Mouse (Mus musculus): ENCODE data around the gene Adamts13. TPM values are rescaled to one million over a fixed set of nuclear protein-coding genes. Genes with fewer than 3 reads are reported as not detected.
A peak's percentile ranks its signal among the peaks of the same experiment; 100 is the strongest.

Adamts13 gene
- total RNA-seq, 2 experiments from 2014 or later, result 1.8 to 2.3 TPM

DNA sequence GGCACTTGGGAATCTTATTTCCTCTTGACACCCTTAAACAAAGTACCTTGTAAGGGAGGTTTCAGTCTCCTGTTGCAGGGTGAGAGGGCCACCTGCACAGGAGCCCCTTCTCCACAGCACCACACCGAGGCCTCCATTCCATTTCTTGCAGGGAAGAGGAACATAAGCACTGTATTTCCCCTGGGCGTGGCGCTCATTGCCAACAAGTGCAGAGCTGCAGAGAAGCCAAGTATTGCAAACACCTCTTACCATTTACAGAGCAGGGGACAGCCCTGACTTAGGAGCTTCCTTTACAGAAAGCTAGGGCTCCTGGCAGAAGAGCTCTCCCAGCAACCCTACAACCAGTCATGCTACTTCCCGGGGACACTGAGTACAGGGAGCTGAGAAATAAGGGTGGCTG is 21.0 kb upstream of the Adamts13 start:
- DNase-seq (ENCODE audit: extremely low spot score in 1 of 2, low spot score in 2 of 2), result no peak
- intact Hi-C loops (cut with DNase I), result no loop called here
- H3K27ac ChIP-seq, result no peak overlapping the region
- H3K4me3 ChIP-seq, result no peak overlapping the region
- TF ChIP-seq CTCF (IDR thresholded peaks at IDR 0.05), result no peak

- H3K4me3 ChIP-seq, result no peak overlapping the region
- no peak overlapping the region for H3K27ac ChIP-seq
- intact Hi-C loops (cut with DNase I), result no loop called here
- no peak for TF ChIP-seq CTCF (IDR thresholded peaks at IDR 0.05)
- no peak for DNase-seq (ENCODE audit: extremely low spot score in 1 of 2, low spot score in 2 of 2)
Observed at GRCm38 (mm10) chr2:26952866-26953265, 20.4 kb upstream of the Adamts13 start.

- Histone ChIP-seq H3K4me3 (no peak overlapping the region), H3K27ac (no peak overlapping the region)
- intact Hi-C loops (cut with DNase I), result no loop called here
- no peak for TF ChIP-seq CTCF (IDR thresholded peaks at IDR 0.05)
- DNase-seq (ENCODE audit: extremely low spot score in 1 of 2, low spot score in 2 of 2), result no peak
Observed at GRCm38 (mm10) chr2:26954735-26955395, 18.4 kb upstream of the Adamts13 start.

- no peak for DNase-seq (ENCODE audit: extremely low spot score in 1 of 2, low spot score in 2 of 2)
- no peak for TF ChIP-seq CTCF (IDR thresholded peaks at IDR 0.05)
- Histone ChIP-seq H3K4me3 (no peak overlapping the region), H3K27ac (no peak overlapping the region)
- intact Hi-C loops (cut with DNase I), result no loop called here
Observed at GRCm38 (mm10) chr2:26956811-26957487, 16.3 kb upstream of the Adamts13 start.

DNA sequence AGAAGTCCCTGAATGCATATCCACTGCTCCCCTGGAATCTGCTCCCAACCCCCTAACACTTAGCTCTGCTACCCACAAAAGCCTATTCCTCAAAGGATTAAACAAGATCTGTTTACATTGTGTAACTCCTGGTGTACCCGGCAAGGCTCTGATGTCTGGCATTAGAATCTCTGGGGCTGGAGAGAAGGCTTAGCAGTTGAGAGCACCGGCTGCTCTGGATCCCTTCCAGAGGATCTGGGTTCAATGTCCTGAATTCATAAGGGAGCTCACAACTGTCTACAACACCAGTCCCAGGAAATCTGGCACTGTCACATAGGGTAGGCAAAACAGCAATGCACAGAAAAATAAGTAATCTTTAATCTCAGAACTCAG is 15.7 kb upstream of the Adamts13 start:
- Histone ChIP-seq H3K27ac (no peak overlapping the region), H3K4me3 (no peak overlapping the region)
- DNase-seq (ENCODE audit: extremely low spot score in 1 of 2, low spot score in 2 of 2), result no peak
- intact Hi-C loops (cut with DNase I), result no loop called here
- no peak for TF ChIP-seq CTCF (IDR thresholded peaks at IDR 0.05)

GRCm38 (mm10) chr2:26960756-26961155 is 12.5 kb upstream of the Adamts13 start:
- no peak for DNase-seq (ENCODE audit: extremely low spot score in 1 of 2, low spot score in 2 of 2)
- Histone ChIP-seq H3K27ac (no peak overlapping the region), H3K4me3 (no peak overlapping the region)
- peak; percentile 33; the same call in 1 of the 2 replicates for TF ChIP-seq CTCF (IDR thresholded peaks at IDR 0.05)
- intact Hi-C loops (cut with DNase I), result no loop called here

- peak; percentile 92 to 93 for DNase-seq (ENCODE audit: extremely low spot score in 1 of 2, low spot score in 2 of 2)
- TF ChIP-seq CTCF (IDR thresholded peaks at IDR 0.05), result no peak
- Histone ChIP-seq H3K4me3 (peak within 1 kb of the TSS; percentile 84), H3K27ac (peak within 1 kb of the TSS; percentile 98)
- intact Hi-C loops (cut with DNase I), result loop anchor here (1.0 to 2.0 kb wide), 3 partner anchors 29 to 62 kb away; partner anchors contain the start of genes Cacfd1, Stkld1 and Surf6
Observed at GRCm38 (mm10) chr2:26963923-26964723, 9.1 kb upstream of the Adamts13 start, which contains the start of gene Rexo4. Gene Rexo4, minus strand, starts transcription at chr2:26964386.

- Histone ChIP-seq H3K4me3 (peak overlapping the region; percentile 84), H3K27ac (peak overlapping the region; percentile 98)
- TF ChIP-seq CTCF (IDR thresholded peaks at IDR 0.05), result no peak
- DNase-seq (ENCODE audit: extremely low spot score in 1 of 2, low spot score in 2 of 2), result no peak
- intact Hi-C loops (cut with DNase I), result loop anchor here (1.0 kb wide), 2 partner anchors 44 to 63 kb away; partner anchors contain the start of genes Cacfd1 and Surf6
Observed at GRCm38 (mm10) chr2:26964724-26965370, 8.4 kb upstream of the Adamts13 start.

DNA sequence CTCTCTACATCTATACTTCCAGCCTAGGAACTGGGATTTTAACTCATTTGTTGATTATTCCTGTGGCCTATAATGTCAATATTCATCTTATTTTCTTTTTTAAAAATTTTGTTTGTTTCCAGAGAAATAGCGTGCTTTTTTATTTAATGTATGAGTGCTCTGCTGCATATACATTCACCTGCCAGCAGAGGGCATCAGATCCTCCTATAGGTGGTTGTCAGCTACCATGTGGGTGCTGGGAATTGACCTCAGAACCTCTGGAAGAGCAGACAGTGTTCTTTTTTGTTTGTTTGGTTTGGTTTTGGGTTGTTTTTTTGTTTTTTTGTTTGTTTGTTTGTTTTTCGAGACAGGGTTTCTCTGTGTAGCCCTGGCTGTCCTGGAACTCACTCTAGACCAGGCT is 6.0 kb upstream of the Adamts13 start:
- intact Hi-C loops (cut with DNase I), result no loop called here
- peak; percentile 5 for TF ChIP-seq CTCF (IDR thresholded peaks at IDR 0.05)

DNA sequence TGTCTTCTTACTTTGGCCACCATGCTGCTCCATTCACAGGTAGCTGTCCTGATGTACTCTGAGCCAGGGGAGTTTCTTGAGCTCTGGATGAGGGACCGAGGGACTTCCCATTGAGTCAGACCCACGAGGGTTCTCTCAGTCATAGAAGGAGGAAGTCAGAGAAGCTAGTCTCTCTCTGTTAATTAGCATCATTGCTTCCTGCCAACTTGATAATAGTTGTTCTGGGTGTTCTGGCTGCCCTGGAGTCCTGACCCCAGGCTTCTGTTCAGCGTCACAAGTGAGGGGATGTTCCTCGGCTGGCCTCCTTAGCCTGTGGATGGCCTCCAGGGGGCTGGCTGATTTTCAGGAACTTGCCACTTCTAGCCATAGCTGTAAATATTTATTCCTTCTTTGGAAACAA is 744 bp downstream of the Adamts13 start:
- no peak for TF ChIP-seq CTCF (IDR thresholded peaks at IDR 0.05)
- no peak overlapping the region for H3K27ac ChIP-seq
- intact Hi-C loops (cut with DNase I), result no loop called here
- no peak for DNase-seq (ENCODE audit: extremely low spot score in 1 of 2, low spot score in 2 of 2)
- H3K4me3 ChIP-seq, result no peak overlapping the region

More for the DNA sequence above, 6.0 kb upstream of the Adamts13 start:
- Histone ChIP-seq H3K27ac (no peak overlapping the region), H3K4me3 (no peak overlapping the region)
- no peak for DNase-seq (ENCODE audit: extremely low spot score in 1 of 2, low spot score in 2 of 2)

DNA sequence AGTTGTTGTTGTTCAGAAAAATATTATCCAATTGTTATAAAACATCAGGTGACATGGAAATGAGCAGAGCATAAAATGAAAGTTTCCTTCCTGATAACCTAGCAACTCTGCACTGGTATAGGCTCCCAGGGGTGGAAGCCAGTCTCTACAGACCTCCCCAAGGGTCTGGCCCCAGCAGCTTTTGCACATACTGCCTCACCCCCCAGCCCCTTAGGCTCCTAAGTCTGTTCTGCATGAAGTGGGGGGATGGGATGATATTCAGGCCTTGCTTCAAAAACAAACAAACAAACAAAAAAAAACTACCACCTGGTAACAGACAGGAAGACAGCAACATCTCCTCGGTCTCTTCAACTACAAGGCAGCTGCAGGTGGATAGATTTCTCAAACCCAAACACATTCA is 7.1 kb downstream of the Adamts13 start:
- intact Hi-C loops (cut with DNase I), result no loop called here

More for the DNA sequence above, 7.1 kb downstream of the Adamts13 start:
- DNase-seq (ENCODE audit: extremely low spot score in 1 of 2, low spot score in 2 of 2), result no peak
- no peak overlapping the region for H3K27ac ChIP-seq
- no peak overlapping the region for H3K4me3 ChIP-seq
- TF ChIP-seq CTCF (IDR thresholded peaks at IDR 0.05), result no peak
